Mouse (Mus musculus) neutrophil, adult 5-6 weeks (primary cell): ENCODE measurements around the gene Clasrp. TPM values are rescaled to one million over a fixed set of nuclear protein-coding genes. Genes with fewer than 3 reads are reported as not detected.
A peak's percentile ranks its signal among the peaks of the same experiment; 100 is the strongest.

ENCODE experiments used
- ATAC-seq: fragments of 151-379, 151-347 bp; 2 replicates; pipeline ENCODE4 v1.8.0; 2017; ENCODE audit warnings: mild to moderate bottlenecking, moderate TSS enrichment; ENCODE audit not compliant: insufficient number of reproducible peaks, poor library complexity, low FRiP score, severe bottlenecking; ENCODE audit errors: extremely low read depth
- total RNA-seq: library from RNA; stranded (forward); fragments of 200-1000 nt; gene quantifications from 2 replicates; pipeline ENCODE4 v1.2.3, GENCODE M21; 2017

Gene Clasrp
- total RNA-seq = 97.9 and 108 TPM in 2 replicates

DNA sequence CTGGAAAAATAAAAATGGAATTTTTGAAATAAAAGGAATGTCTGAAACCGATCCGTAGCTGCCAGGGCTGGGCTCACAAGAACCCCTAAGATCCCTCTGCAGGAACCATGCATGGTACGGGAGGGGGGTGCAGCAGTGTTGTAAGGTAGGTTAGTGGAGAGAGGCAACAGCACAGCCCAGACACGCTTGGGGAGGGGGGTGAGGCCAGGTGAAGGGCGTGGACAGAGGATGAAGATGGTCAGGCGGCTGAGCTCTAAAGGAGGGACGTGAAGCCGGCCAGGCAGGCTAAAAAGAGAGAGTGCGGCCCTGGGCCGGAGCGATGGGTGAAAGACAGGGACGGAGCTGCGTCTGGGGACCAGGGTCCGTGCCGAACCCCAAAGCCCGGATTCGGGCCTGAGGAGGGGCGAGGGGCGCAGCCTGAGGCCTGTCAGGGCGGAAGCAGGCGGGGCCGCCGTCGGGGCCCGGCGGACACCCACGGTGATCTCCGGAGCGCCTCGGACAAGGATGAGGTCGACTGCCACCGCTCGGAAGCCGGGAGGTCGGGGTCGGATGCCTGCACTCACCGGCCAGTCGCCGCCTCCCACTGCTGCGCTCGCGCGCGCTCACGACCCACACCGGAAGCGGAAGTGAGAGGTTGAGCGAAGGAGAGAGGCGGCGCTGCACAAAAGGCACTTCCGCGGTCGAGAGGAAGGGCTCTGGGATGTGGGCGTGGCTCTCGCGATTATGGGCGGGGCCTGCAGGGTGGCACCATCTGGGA lies at the start of gene Clasrp:
Gene Clasrp (minus strand): TSS at position 638 of the 757 bp plus-strand sequence.
- ATAC-seq = peak; percentile 97

DNA sequence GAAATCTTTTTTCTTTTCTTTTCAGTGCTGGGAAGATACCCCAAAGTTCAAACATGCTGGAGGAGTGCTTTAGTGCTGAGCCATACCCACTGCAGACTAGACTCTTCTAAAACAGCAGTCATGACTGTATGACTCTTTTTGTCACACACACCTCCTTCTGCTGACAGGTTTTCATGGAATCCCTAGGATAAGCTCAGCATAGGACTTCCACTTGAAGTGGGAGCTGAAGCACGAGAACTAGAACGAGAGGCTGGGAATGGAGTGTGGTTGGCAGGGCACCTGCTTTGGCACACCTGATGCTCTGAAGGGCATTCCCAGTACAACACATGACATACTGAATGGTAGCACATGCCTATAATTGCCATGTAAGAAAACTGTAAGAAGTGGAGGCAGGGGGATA lies 48.3 kb upstream of the Clasrp start:
- ATAC-seq = no peak

DNA sequence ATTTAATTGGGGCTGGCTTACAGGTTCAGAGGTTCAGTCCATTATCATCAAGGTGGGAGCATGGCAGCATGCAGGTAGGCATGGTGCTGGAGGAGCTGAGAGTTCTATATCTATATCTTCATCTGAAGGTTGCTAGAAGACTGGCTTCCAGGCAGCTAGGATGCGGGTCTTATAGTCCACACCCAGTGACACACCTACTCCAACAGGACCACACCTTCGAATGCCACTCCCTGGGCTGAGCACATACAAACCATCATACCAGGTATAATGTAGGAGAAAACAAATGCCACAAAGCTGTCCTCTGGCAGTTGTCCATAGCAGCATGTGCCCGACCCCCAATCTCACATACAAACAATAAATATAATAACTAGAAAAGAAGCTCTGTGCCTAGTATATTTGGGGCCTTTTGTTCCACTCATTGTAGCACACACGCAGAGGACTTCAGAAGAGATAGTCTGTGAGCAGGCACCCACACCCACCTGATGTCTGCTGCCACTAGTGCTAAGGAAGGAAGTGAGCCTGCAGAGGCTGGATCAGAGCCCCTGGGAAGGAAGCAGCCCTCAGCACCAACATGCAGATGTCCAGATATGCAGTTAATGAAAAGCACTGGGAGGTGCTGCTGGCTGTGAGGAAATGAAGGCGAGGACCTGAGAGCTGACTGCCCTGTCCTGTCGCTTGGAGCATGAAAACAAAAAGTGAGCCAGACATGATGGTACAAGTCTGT lies 46.9 kb upstream of the Clasrp start:
- ATAC-seq = no peak

DNA sequence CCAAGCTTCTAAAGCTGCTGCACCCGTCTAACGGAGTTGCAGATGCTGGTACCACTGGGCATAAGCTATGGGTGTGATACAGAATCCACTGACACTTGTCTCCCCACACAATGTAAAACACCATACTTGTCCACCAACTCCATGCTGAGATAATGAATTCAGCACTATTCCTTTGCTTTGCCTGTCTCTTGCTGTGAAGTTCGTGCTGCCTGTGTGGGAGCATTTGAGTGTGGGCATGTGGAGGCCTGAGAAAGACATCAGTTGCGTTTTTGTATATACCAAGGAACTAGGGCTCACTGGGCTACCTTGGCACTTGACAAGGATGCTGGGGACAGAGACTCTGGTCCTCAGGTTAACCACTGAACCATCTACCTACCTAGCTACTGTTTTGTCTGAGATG lies 36.9 kb upstream of the Clasrp start:
- ATAC-seq = no peak

DNA sequence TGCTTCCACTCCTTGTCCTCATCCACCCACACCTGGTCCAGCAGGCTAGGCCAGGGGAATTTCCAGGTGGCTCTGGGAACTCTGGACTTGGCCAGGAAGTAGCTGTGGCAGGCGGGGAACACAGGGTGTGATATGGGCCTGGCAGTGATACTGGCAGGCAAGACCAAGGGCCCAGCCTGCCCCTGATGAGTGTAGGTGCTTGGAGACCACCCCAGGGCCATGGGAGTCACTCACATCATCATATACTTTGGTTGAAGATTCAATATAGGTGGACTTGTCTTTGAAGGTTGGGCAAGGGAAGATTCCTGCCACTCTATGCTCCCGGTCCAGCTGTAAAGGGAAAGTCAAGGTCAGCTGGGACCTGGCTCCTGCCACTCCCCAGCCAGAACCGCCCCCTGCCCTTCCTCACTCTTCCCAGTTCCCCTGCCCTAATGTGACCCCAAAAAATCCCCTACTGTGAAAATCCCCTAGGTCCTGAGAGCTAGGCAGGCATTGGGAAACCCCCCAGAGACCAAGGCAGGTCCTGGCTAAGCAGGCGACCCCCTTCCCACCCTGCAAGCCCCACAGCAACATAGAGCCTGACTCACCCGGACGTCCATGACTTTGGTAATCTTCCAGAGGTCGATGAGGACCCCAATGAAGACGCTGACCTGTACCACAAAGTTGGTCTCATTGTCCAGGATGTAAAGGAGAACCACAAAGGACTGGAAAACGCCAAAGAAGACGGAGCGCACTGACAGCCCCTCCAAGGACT lies 31.0 kb upstream of the Clasrp start:
- ATAC-seq = no peak

DNA sequence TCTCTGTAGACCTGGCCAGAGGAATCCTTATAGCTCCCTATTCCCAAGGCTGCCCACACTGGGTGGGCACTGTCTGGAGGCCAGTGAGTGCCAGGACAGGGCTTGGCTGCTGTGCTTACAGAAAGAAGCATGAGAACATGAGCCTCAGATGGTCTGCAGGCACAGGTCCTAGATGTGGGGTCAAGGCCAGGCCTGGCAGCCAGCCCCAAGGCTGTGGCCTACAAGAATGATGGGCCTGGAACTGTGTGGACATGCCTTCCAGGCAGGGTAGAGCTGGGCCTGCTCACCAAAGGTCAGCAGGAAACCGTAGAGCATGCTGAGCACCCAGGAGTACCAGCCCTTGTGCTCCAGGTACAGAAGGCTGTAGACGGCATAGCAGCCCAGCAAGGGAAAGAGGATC lies 30.3 kb upstream of the Clasrp start:
- no peak for ATAC-seq

DNA sequence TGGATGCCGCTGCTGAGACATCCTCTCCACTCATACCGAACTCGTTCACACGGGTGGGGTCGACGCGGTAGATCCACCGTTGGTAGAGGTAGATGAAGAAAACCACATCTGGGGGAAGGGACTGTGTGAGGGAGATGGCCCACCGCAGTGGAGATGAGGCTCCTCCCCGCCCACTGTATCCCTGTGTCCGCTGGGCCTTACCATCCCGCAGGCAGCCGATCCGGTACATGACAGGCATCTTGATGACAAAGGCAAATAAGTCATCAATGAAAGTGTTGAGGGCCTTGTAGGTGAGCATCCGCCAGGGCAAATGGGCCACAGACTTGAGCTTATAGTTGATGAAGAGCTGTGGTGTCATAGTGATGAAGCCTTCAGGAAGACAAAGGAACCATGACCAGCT lies 29.6 kb upstream of the Clasrp start:
- no peak for ATAC-seq

DNA sequence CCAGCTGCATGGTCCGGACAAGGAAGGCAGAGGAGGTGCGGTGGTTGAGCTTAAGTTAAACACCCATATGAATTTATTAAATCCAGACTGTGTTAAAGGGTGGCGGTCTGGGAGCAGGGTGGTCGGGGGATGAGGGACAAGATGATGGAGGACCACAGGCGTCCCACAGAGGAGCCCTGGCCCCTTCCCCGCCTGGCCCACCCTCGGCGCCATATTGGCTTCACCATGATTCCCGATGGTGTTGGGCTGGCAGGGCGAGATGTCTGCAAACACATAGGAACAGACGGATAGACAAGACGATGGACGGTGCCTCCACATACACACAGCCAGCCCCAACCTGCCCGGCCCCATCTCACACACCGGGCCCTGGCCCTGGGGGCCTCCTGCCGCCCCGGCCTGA lies 28.9 kb upstream of the Clasrp start:
- ATAC-seq = no peak

DNA sequence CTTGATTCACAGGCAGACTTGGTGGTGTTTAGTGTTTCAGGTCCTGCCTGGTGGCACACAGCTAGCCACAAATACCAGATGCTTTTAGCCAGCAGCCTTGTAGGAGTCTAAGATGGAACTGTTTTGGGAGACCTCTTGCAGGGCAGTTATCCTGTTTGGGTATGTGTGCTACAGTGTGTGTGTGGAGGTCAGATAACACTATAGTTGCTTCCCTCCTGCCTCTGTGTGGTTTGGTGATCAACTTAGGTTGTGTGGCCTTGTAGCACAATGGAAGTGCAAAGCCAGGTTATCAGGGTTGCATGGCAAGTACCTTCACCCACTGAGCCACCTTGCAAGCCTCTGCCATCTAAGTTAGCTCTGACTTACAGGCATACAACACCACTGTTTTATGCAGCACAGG lies 28.4 kb upstream of the Clasrp start:
- no peak for ATAC-seq

DNA sequence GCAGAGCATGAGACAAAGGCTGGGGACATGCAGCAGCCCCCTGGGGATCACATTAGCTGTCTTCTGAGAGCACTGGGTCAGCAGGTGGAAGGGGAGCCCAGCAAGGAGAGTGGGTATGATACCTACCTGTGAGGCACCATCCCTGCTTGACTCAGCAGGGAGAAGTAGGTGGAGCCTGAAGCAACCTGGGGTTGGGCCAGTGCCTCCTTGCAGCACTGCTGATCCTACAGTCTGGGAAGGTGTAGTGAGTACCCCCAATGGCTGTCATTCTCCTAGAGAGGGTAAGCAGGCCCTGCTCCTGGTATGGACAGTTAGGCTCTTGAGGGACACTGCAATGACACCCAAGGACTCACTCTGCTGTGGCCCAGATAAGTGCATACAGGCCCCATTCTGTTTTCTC lies 28.0 kb upstream of the Clasrp start:
- ATAC-seq = no peak

DNA sequence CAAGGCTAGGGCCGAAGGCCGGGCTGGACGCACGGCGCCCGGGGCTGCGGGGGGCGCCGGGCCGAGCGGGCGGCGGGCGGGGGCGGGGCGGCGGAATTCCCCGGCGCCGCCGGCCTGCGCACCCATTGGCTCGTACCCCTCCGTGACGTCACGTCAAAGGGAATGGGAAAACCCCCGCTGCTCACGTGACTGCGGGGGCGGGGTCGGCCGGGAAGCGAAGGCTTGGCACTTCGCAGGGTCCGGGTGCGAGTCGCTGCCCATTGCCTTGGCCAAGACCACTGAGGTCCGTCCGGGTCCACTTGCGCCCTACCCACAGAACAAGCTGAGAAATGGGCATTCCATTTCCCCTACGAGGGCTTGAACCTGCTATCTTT lies 25.1 kb upstream of the Clasrp start, which contains the start of gene Relb:
Gene Relb (minus strand): TSS at position 78 of the 374 bp plus-strand sequence.
- ATAC-seq = no peak

DNA sequence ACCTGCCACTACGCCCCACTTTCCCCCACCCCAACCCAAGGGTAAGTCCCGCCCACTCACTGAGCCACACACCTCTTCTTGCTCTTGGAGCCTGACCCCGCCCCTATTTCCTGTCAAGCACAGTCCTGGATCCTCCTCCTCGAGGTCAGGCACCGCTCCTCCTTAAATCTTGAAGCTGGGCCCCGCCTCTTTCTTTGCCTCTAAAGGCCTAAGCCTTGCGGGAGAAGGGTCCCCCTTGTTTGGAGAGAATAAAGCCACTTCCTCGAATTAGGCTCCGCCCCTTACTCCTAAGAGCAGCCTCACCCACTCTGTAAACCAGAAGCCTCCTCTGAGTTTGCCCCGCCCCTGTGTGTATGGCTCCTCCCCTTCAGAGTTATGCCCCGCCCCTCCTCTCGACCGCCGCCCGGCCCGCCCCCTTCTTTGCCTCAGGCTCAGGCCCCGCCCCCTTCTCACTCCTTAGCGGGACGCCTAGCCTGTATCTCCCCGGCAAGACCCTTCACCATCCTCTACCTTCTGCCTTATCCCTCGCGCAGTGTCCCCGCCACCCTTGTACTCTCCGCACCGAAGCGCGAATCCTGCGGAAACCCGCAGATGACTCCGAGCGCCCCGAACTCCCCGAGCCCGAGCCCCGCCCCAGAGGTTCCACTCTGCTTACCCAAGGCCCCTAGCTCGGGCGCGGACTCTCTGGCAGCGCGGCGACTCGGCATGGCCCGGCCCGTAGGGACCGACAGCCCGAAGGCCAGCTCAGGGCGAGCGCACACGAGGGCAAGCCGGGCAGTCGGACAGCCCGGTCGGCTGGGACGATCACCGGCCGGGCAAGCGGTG lies 24.5 kb upstream of the Clasrp start:
- peak; percentile 84 for ATAC-seq

DNA sequence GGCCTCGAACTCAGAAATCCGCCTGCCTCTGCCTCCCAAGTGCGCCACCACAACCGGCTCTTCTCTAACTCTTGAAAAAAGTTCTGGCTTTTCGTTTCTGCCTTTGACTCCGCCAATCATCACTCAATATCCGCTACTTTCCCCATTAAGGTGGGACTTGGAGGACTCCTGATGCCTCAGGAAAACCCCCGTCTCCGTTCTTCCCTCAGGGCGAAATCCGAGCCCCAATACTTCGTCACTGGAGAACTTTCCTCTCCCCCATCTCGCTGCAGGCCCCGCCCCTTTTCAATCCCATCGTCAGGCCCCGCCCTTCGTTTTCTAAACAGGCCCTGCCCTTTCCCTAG lies 23.9 kb upstream of the Clasrp start:
- no peak for ATAC-seq

DNA sequence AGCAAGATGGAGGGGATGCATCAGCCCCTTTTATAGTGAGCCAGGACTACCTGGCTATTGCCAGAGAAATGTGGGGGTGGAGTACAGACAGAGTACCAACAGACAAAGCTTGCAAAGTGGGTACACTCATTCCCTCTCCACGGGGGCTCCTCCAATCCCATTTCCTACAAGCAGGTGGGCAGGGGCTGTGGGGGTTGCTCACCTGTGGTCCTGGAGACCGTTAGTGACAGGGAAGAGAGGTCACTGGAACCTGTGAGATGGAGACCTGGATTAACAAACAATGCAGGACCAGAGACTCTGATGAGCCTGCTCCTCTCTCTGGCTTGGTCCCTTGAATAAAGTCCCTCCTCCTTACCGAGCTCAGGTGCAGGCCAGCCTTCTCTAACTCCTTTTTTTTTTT lies 23.4 kb upstream of the Clasrp start:
- no peak for ATAC-seq

DNA sequence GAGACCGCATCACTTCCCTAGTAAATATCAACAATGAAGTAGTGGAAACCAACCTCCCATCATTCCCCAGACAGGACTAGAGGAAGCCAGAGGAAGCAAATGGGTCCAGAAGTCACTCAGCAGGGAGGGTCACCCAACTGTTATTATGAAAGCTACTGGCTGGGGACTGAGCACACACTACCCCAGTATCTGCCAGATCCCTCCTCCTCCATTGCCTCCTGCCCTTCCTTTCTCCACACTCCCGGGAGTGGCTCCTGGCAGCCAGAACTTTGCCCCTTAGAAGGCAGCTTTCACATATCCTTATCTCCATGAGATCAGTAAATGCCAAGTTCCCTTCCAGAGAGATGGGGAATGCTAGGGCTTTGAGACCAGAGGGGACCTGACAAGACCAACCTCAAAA lies 19.1 kb upstream of the Clasrp start:
- ATAC-seq = no peak

DNA sequence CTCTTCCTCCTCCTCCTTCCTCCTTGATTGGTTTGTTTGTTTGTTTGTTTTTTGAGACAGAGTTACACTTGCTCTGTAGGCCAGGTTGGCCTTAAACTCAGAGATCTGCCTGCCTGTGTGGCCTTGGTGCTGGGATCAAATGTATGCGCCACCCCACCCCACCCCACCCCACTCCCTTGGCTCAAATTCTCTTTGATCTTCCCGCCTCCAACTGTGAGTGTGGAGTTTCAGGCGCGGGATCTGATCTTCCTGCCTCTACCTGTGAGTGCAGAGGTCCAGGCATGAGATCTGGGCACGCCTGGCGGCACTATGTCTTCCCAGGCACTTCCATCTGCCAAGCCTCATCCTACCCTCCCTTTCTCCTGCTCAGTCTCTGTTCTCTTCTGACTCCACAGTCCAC lies 18.0 kb upstream of the Clasrp start:
- ATAC-seq = no peak

DNA sequence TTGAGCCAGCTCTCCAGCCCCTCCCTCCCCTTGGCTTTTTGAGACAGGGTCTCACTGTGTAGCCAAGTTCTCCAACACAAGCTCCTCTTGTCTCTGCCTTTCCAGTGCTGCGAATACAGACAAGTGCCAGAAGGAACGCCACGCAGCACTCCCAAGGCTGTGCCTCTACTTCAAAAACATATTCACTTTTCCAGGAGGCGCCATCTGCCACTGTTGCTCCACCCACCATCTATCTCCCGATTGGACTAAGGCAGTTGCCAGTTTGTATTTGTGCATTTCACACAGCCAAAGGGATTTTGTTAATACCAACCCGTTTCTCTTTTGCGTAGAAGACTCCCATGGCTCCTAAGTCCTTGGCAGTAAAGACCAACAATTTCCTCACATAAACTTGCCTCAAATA lies 16.5 kb upstream of the Clasrp start:
- ATAC-seq = no peak

DNA sequence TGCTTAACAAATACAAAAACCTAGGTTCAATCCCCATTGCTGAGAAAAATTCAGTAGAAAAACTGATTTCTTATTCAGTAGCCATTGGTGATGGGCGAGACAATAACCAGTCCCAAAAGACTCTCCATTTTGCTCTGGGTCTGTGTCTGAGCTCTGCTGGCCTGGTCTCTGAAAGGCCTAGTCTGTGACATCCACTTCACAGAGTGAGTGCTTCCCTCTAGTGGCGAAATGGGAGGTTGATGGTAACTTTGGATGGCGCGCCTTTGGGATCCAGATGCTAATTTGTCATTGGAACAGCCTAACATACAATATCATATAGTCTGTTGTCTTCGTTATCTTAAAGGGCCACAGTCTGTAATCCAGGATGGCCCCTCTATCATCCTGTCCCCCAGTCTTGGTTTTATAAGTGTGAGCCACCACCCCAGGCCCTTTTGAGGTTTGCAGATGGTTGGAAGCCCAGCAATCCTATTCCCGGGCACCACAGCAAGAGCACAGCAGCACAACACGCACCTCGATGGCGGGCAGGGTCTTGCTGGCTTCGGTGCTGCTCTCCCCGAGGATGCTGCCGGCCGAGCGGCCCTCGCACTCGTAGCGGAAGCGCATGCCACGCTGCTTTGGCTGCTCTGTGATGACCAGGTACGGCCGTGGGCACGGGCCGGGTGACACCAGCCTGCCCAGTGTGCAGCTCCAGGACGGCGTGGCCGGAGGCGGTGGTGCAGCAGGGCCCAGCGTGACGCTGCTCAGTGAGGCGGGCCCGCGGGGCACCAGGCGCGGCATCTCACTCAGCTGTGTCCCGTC lies 14.9 kb upstream of the Clasrp start:
- ATAC-seq = peak; percentile 64
